Mouse (Mus musculus): ENCODE measurements around the gene Pde4b. TPM values are rescaled to one million over a fixed set of nuclear protein-coding genes. Genes with fewer than 3 reads are reported as not detected.

Pde4b gene
- total RNA-seq, 2 experiments from 2014 or later: 116 to 134 TPM

GRCm38 (mm10) chr4:102516395-102516794, 429.1 kb downstream of the Pde4b start:
- intact Hi-C loops (cut with DNase I): no loop called here
- no peak for DNase-seq (ENCODE audit: low spot score in 2 of 2)

GRCm38 (mm10) chr4:102516982-102517630, 429.8 kb downstream of the Pde4b start:
- peak; percentile 44 to 60 for DNase-seq (ENCODE audit: low spot score in 2 of 2)
- intact Hi-C loops (cut with DNase I): no loop called here

- intact Hi-C loops (cut with DNase I): no loop called here
- no peak for DNase-seq (ENCODE audit: low spot score in 2 of 2)
Observed at GRCm38 (mm10) chr4:102517653-102518052, 430.3 kb downstream of the Pde4b start.

- DNase-seq (ENCODE audit: low spot score in 2 of 2): no peak
- intact Hi-C loops (cut with DNase I): no loop called here
Observed at GRCm38 (mm10) chr4:102518341-102518740, 431.0 kb downstream of the Pde4b start.

- DNase-seq (ENCODE audit: low spot score in 2 of 2): no peak
- intact Hi-C loops (cut with DNase I): no loop called here
Observed at GRCm38 (mm10) chr4:102520669-102521261, 433.4 kb downstream of the Pde4b start.

GRCm38 (mm10) chr4:102521434-102521833, 434.1 kb downstream of the Pde4b start:
- no peak for DNase-seq (ENCODE audit: low spot score in 2 of 2)
- intact Hi-C loops (cut with DNase I): no loop called here

GRCm38 (mm10) chr4:102527361-102527760, 440.0 kb downstream of the Pde4b start:
- intact Hi-C loops (cut with DNase I): no loop called here

GRCm38 (mm10) chr4:102530797-102531196, 443.5 kb downstream of the Pde4b start:
- no peak for DNase-seq (ENCODE audit: low spot score in 2 of 2)
- intact Hi-C loops (cut with DNase I): no loop called here

More at GRCm38 (mm10) chr4:102527361-102527760, 440.0 kb downstream of the Pde4b start:
- DNase-seq (ENCODE audit: low spot score in 2 of 2): no peak

- intact Hi-C loops (cut with DNase I): no loop called here
- no peak for DNase-seq (ENCODE audit: low spot score in 2 of 2)
Observed at GRCm38 (mm10) chr4:102531729-102532128, 444.4 kb downstream of the Pde4b start.

- intact Hi-C loops (cut with DNase I): loop anchor here (1.0 kb wide), 1 partner anchor 22 kb away; no protein-coding TSS in a partner anchor
- DNase-seq (ENCODE audit: low spot score in 2 of 2): peak in 1 of 2 experiments; percentile 76
Observed at GRCm38 (mm10) chr4:102533183-102534048, 446.1 kb downstream of the Pde4b start.

- intact Hi-C loops (cut with DNase I): loop anchor here (1.0 kb wide), 1 partner anchor 23 kb away; no protein-coding TSS in a partner anchor
- peak in 1 of 2 experiments; percentile 58 for DNase-seq (ENCODE audit: low spot score in 2 of 2)
Observed at GRCm38 (mm10) chr4:102534049-102534730, 446.8 kb downstream of the Pde4b start.

GRCm38 (mm10) chr4:102535886-102536285, 448.5 kb downstream of the Pde4b start:
- no peak for DNase-seq (ENCODE audit: low spot score in 2 of 2)
- intact Hi-C loops (cut with DNase I): no loop called here

GRCm38 (mm10) chr4:102538266-102538665, 450.9 kb downstream of the Pde4b start:
- intact Hi-C loops (cut with DNase I): no loop called here
- no peak for DNase-seq (ENCODE audit: low spot score in 2 of 2)

GRCm38 (mm10) chr4:102538793-102539192, 451.4 kb downstream of the Pde4b start:
- intact Hi-C loops (cut with DNase I): no loop called here
- DNase-seq (ENCODE audit: low spot score in 2 of 2): no peak

- intact Hi-C loops (cut with DNase I): no loop called here
- DNase-seq (ENCODE audit: low spot score in 2 of 2): no peak
Observed at GRCm38 (mm10) chr4:102539598-102540180, 452.3 kb downstream of the Pde4b start.

GRCm38 (mm10) chr4:102542976-102543375, 455.6 kb downstream of the Pde4b start:
- intact Hi-C loops (cut with DNase I): no loop called here
- DNase-seq (ENCODE audit: low spot score in 2 of 2): no peak

- intact Hi-C loops (cut with DNase I): loop anchor here (2.0 kb wide), 1 partner anchor 48 kb away; no protein-coding TSS in a partner anchor
- DNase-seq (ENCODE audit: low spot score in 2 of 2): peak in 1 of 2 experiments; percentile 76
Observed at GRCm38 (mm10) chr4:102545226-102545625, 457.9 kb downstream of the Pde4b start.

GRCm38 (mm10) chr4:102555566-102555965, 468.2 kb downstream of the Pde4b start:
- intact Hi-C loops (cut with DNase I): no loop called here
- DNase-seq (ENCODE audit: low spot score in 2 of 2): no peak

GRCm38 (mm10) chr4:102557006-102557405, 469.7 kb downstream of the Pde4b start:
- no peak for DNase-seq (ENCODE audit: low spot score in 2 of 2)
- intact Hi-C loops (cut with DNase I): no loop called here
